Mouse (Mus musculus) limb, embryonic 14.5 days (tissue): ENCODE data around the gene Il31ra. TPM values are rescaled to one million over a fixed set of nuclear protein-coding genes. Genes with fewer than 3 reads are reported as not detected.
A peak's percentile ranks its signal among the peaks of the same experiment; 100 is the strongest.

Experiments
- ATAC-seq: fragments of 200-750 bp; cut with Nextera tagmentation; 2 replicates; pipeline ENCODE4 v1.8.0; 2017; ENCODE audit warnings: low read depth, moderate number of reproducible peaks, moderate TSS enrichment; ENCODE audit not compliant: low FRiP score
- DNase-seq: peaks from one replicate; pipeline ENCODE4 v3.0.0-alpha.2; 2015; ENCODE audit warnings: low spot score
- H3K27ac ChIP-seq: fragments of 300-500 bp; sonication (generic); replicated peaks from 2 replicates; pipeline ENCODE4 v1.5.1; 2014; ENCODE audit warnings: low read depth, mild to moderate bottlenecking, low read length, moderate library complexity, mixed read lengths
- H3K27me3 ChIP-seq: fragments of 300-500 bp; sonication (generic); 2 replicates; pipeline ENCODE4 v1.6.1; 2014; ENCODE audit warnings: low read length, mixed read lengths; ENCODE audit not compliant: control insufficient read depth, insufficient read depth
- H3K36me3 ChIP-seq: fragments of 300-500 bp; sonication (generic); 2 replicates; pipeline ENCODE4 v1.6.1; 2014; ENCODE audit warnings: mild to moderate bottlenecking, low read length, moderate library complexity, mixed read lengths; ENCODE audit not compliant: control insufficient read depth, insufficient read depth
- H3K4me1 ChIP-seq: fragments of 300-500 bp; sonication (generic); 2 replicates; pipeline ENCODE4 v1.6.1; 2014; ENCODE audit warnings: antibody characterized with exemption, low read length, mixed read lengths; ENCODE audit not compliant: control insufficient read depth, insufficient read depth
- H3K4me2 ChIP-seq: fragments of 300-500 bp; sonication (generic); replicated peaks from 2 replicates; pipeline ENCODE4 v1.6.1; 2014; ENCODE audit warnings: low read depth, mild to moderate bottlenecking, low read length, moderate library complexity; ENCODE audit not compliant: severe bottlenecking
- H3K4me3 ChIP-seq: fragments of 300-500 bp; sonication (generic); replicated peaks from 2 replicates; pipeline ENCODE4 v1.5.1; 2014; ENCODE audit warnings: low read length
- H3K9ac ChIP-seq: fragments of 300-500 bp; sonication (generic); 2 replicates; pipeline ENCODE4 v1.6.1; 2014; ENCODE audit warnings: mild to moderate bottlenecking, low read depth, low read length, moderate library complexity; ENCODE audit not compliant: severe bottlenecking
- H3K9me3 ChIP-seq: fragments of 300-500 bp; sonication (generic); 2 replicates; pipeline ENCODE4 v1.6.1; 2016; ENCODE audit warnings: low read length; ENCODE audit not compliant: control insufficient read depth
- POLR2A ChIP-seq: fragments of 200-500 bp; IDR thresholded peaks from 2 replicates; pipeline ENCODE4 v1.8.0; 2012; ENCODE audit warnings: inconsistent platforms, mild to moderate bottlenecking, moderate library complexity, borderline replicate concordance; ENCODE audit not compliant: insufficient read depth, insufficient read length; ENCODE audit errors: extremely low read depth
- WGBS: fragments of 180-500 bp; shearing (Covaris S2); extraction: QIAGEN DNeasy Blood & Tissue Kit; methylation state at CpG from one replicate; pipeline ENCODE4 v1.1.7; 2014; 5-methylcytosine and 5-hydroxymethylcytosine counted together
- polyA plus RNA-seq, 2 experiments: library from polyadenylated mRNA; depleted of rRNA in 1 of 2; stranded (reverse) in 1 of 2; unstranded in 1 of 2; fragments of >200 nt; fragmentation: Nextera tagmentation in 1 of 2; extraction: Ambion mirVana in 1 of 2; gene quantifications; 2 replicates each; pipeline versions ENCODE4 v1.2.1 to v1.2.3; 2012 to 2014

Il31ra gene
- polyA plus RNA-seq, 2 experiments = 0.21 to 0.38 TPM

DNA sequence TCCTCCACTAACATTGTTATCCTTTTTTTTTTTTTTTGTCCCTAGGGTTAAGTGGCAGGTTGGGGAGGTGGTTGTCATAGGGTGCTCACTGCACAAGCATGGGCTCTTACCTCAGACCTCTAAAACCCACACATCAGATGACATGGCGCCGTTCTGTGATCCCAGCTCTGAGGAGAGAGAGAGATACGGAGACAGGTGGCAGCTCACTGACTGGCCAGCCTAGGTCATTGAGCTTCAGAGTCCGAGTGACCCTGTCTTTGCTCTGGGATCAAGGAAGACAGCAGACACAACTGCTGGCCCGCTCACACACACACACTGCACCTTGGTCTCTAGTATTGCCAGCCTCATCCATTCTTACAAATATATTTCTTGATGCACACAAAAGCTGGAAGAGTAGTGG is 111.6 kb downstream of the Il31ra start:
- TF ChIP-seq POLR2A = no peak
- no peaks in the 10 kb centered on the region for H3K27me3 ChIP-seq
- ATAC-seq (peak; percentile 26; the same call in 1 of the 2 replicates), DNase-seq (no peak)
- peaks cover 66% of the 10 kb centered on the region for H3K36me3 ChIP-seq
- H3K9me3 ChIP-seq = no peaks in the 10 kb centered on the region
- no peak overlapping the region for H3K4me2 ChIP-seq
- no peak overlapping the region for H3K9ac ChIP-seq
- 87% methylated on average over 5 of the region's 5 CpGs for WGBS
- H3K4me3 ChIP-seq = no peak overlapping the region
- no peak overlapping the region for H3K27ac ChIP-seq
- H3K4me1 ChIP-seq = no peaks in the 10 kb centered on the region

DNA sequence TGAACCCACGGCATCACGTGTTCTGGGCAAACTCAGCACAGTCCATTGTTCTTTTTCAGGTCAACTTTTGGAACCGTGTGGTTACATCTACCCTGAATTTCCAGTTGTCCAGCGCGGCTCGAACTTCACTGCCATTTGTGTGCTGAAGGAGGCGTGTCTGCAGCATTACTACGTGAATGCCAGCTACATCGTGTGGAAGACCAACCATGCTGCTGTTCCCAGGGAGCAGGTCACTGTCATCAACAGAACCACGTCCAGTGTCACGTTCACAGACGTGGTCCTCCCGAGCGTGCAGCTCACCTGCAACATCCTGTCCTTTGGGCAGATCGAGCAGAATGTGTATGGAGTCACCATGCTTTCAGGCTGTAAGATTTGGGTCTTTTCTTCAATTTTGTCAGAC is 114.2 kb downstream of the Il31ra start:
- WGBS = 95% methylated on average over 15 of the region's 15 CpGs
- ATAC-seq (no peak), DNase-seq (no peak)
- Histone ChIP-seq H3K27ac (no peak overlapping the region), H3K27me3 (no peaks in the 10 kb centered on the region), H3K4me2 (no peak overlapping the region), H3K9me3 (0 out of 2 replicates have a peak, but pooled peaks cover 4% of the 10 kb centered on the region), H3K4me3 (no peak overlapping the region), H3K36me3 (peaks cover 58% of the 10 kb centered on the region), H3K4me1 (no peaks in the 10 kb centered on the region), H3K9ac (no peak overlapping the region)
- no peak for TF ChIP-seq POLR2A

DNA sequence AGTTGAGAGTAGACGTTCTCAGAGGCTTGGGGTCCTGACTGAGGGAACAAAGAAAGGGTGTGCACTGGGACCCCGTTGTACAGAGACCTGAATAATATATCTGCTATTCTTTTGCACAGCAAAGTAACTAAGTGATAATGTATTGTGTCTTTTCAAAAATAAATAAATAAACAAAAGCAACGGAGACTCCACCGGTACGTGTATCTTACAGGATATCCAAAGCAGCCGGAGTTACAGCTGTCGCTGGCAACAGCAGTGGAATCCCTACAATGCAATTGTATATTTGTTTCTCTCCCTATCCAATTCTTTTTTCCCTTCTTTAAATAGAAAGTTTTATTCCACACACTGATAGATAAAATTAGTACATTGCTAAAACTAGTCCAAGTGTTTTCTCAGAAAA is 115.1 kb downstream of the Il31ra start:
- H3K4me1 ChIP-seq = no peaks in the 10 kb centered on the region
- WGBS = 88% methylated on average over 7 of the region's 7 CpGs
- no peak overlapping the region for H3K27ac ChIP-seq
- H3K27me3 ChIP-seq = no peaks in the 10 kb centered on the region
- no peak for DNase-seq
- H3K36me3 ChIP-seq = peaks cover 51% of the 10 kb centered on the region
- H3K9ac ChIP-seq = no peak overlapping the region
- ATAC-seq = no peak
- TF ChIP-seq POLR2A = no peak
- no peak overlapping the region for H3K4me2 ChIP-seq
- H3K4me3 ChIP-seq = no peak overlapping the region
- 0 out of 2 replicates have a peak, but pooled peaks cover 4% of the 10 kb centered on the region for H3K9me3 ChIP-seq

DNA sequence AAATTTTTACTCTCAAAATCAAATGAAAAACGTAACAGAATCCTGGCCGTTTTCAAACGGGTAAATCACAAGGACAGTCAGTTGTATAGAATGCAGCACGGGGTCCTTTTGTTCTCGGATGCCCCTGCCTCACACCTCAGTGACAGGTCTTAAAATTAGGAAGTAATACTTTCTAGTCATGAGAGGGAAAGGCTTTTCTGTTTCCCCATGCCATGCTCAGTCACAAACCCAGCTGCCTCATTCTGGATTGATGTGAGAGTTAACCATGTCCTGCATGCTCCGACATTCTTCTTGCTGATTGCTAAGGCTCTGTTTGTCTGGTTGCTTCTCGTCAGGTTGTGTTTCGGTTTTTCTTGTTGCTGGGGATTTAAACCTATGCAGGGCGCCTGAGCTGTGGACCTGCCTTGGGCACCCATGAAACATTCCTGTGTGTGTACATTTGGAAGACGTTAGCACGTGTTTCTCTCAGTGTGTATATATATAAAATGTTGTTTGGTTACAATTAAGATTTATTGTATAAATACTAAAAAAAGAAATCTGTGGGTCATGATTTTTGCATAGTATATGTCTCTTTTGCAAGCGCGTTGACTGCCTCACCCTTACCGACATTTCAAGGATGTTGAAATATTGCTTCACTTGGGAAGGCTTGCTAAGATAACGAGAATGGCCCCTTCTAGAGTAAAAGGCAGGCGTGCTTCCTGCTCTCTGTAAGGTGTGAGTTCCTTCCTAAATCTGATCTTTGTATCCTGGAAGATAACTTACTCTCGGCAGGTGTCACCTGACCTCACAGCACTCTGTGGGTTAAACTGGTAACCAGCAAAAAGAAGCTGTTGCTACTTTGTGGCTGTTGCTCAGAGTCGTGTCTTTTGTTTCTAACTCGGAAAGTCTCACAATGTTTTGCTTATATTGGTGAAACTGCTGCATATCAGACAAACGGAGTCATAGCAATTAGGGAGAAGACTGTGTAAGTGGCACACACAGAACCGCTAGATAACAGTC is 120.1 kb downstream of the Il31ra start:
- Histone ChIP-seq H3K4me1 (no peaks in the 10 kb centered on the region), H3K27ac (no peak overlapping the region), H3K9ac (no peak overlapping the region), H3K4me2 (no peak overlapping the region), H3K9me3 (0 out of 2 replicates have a peak, but pooled peaks cover 4% of the 10 kb centered on the region), H3K27me3 (no peaks in the 10 kb centered on the region), H3K4me3 (no peak overlapping the region), H3K36me3 (peaks cover 24% of the 10 kb centered on the region)
- no peak for TF ChIP-seq POLR2A
- ATAC-seq (no peak), DNase-seq (no peak)
- 66% methylated on average over 21 of the region's 21 CpGs for WGBS

DNA sequence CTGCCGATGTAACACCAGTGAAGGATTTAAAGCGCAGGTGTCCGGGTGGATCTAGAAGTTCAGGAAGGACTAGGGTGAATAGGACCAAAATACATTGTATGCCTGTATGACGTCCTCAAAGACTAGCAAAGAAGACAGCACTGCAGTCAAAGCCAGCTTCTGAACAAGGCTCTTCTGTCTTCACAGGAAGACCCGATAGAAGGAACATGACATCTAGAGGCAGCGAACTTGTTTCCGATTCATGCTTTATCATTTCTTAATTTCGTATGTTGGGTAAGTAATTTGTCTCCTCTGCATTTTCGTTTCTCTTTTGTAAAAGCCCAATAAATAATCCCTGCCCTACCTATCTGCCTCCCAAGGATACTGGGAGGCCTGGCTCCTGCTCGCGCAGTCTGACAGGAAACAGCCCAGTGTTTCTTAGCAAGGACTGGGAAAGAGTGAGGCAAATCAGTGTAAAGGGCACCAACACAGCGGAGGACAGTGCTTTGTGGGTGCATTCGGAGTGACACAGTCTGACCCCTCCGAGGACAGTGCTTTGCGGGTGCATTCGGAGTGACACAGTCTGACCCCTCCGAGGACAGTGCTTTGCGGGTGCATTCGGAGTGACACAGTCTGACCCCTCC is 121.6 kb downstream of the Il31ra start:
- ATAC-seq = no peak
- H3K27me3 ChIP-seq = no peaks in the 10 kb centered on the region
- H3K4me1 ChIP-seq = 0 out of 2 replicates have a peak, but pooled peaks cover 2% of the 10 kb centered on the region
- peaks cover 22% of the 10 kb centered on the region for H3K36me3 ChIP-seq
- no peak for TF ChIP-seq POLR2A
- WGBS = 91% methylated on average over 16 of the region's 19 CpGs
- DNase-seq = no peak
- H3K4me3 ChIP-seq = no peak overlapping the region
- no peak overlapping the region for H3K9ac ChIP-seq
- H3K4me2 ChIP-seq = no peak overlapping the region
- H3K9me3 ChIP-seq = 0 out of 2 replicates have a peak, but pooled peaks cover 4% of the 10 kb centered on the region
- H3K27ac ChIP-seq = no peak overlapping the region
